Mouse (Mus musculus) left cerebral cortex, adult 9 months (tissue): ENCODE data around the gene Pink1.
A peak's percentile ranks its signal among the peaks of the same experiment; 100 is the strongest.
"Not testable (repeated sequence)": the region's sequence is repeated elsewhere in the genome, so short reads cannot be mapped to it uniquely, and the experiment has no call there.

Source experiments
- DNase-seq, 2 experiments: peaks; one replicate each; pipeline ENCODE4 v3.0.0; 2022; ENCODE audit warnings: low spot score in 2 of 2

Gene Pink1

GRCm38 (mm10) chr4:138342048-138342447, 15.9 kb upstream of the Pink1 start:
- DNase-seq: no peak

DNA sequence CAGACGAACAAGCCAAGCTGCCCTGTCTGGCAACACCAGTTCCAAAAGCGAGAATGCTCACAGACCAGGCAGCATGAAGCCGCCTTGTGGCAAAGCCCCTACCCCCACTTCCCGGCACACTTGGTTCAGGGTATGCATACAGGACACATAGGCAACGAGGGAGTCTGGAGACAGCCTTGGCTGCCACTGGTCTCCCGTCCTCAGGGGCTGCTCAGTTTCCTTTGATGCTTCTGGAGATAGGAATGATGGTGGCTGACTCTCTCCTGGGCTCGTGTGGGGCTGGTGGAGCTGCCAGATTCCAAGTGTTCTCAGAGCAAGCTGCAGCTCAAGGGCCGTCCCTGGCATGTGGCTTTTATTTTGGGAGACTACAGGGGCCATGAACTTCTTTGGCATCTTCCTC, 15.3 kb upstream of the Pink1 start:
- no peak for DNase-seq

DNA sequence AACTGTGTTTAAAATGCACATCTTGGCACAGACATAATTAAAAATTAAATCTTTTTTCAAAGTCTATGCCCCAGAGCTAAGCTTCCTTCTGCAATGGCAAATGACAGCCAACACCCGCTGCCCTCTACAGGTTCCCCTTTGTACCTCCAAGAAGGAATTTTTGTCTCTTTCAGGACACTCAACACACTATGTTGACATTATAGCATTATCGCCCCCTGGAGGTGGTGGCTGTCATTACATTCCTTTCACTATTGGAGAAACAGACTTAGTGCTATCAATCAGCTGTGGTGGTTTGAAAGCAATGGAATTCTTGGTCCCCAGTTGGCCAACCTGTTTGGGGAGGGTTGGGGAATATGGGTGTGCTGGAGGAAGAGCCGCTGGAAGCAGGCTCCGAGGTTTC, 13.9 kb upstream of the Pink1 start:
- peak in 1 of 2 experiments; percentile 72 for DNase-seq

GRCm38 (mm10) chr4:138337341-138337740, 11.2 kb upstream of the Pink1 start:
- no peak for DNase-seq

DNA sequence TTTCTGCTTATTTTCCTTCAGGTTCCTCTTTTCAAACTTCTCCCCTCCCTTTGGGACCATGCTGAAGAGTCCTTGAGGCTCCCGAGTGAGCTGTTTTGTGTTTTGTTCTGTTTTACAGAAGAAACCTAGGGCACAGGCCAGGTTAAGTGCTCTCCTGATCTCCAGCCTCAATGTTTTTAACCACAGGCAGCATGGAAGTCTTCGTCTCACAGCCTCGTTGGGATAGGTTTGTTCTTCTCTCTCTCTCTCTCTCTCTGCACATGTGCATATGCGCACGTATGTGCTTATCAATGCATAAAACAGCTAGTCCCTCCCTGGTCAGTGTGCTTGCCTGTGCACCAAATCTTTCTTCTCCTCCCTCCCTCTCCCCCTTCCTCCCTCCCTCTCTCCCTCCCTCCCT, 10.8 kb upstream of the Pink1 start:
- no peak for DNase-seq

GRCm38 (mm10) chr4:138335648-138336047, 9.5 kb upstream of the Pink1 start:
- no peak for DNase-seq

- DNase-seq: no peak
These were observed 8.9 kb upstream of the Pink1 start for GRCm38 (mm10) chr4:138335036-138335435.

DNA sequence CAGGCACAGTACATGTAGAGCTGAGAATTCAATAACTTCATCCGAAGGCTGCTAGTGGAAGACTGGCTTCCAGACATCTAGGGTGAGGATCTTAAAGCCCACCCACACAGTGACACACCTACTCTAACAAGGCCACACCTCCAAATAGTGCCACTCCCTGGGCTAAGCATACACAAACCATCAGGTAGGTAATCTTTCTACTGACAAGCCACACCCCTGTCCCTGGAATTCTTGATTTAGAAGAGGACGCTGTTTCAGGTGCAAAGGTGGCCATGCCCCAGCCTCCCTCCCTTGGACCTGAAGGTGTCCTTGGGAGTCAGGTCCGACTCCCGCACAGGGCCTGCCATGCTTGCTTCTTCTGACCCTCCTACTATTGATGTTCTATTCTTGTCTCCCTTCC, 7.0 kb upstream of the Pink1 start:
- no peak for DNase-seq

DNA sequence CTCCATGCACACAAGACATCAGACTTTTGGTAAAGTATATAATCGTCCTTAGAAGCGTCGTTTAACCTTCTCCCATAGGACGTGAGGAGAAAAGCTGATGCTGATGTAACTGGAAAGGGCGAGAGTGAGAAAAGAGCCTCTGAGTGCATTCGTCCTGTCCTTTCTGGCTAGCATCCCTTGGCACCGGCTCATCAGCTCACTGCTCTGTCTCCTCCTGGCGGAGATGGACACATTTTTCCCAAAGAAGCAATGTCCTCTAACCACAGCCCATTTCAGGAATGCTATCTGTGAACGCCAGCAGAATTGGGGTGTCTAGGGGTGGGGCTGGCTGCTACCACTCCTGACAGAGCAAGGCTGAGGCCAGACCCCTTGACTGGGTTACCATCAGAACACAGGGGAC, 5.5 kb upstream of the Pink1 start:
- DNase-seq: no peak

GRCm38 (mm10) chr4:138330264-138330671, 4.2 kb upstream of the Pink1 start:
- DNase-seq: no peak

DNA sequence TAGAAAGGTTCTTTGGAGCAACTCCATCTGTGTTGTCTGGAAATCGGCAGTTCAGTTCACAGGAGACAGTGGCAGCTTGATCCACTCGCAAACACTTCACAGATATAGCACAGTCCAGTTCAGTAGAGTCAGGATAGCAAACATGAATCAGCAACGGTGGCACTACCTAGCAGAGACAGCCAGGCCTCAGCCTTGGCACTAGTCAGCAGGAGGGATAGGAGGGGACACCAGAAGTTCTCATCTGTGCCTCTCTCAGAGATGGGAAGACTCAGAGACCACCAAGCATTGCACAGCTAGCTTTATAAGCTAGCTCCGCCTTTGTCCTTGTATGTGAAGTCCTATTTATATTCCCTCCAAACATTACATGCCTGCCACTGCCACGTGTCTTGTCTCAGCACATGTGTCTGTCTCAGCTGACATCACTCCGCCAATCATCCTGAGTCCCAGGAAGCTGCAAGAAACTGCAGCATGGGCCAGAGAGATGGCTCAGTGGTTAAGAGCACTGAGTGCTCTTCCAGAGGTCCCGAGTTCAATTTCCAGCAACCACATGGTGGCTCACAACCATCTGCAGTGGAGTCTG, 1.9 kb upstream of the Pink1 start:
- no peak for DNase-seq

GRCm38 (mm10) chr4:138327155-138327554, 1.0 kb upstream of the Pink1 start:
- DNase-seq: not testable (repeated sequence)

- peak; percentile 79 to 94 for DNase-seq
These were observed 536 bp downstream of the Pink1 start for GRCm38 (mm10) chr4:138325466-138326076.

DNA sequence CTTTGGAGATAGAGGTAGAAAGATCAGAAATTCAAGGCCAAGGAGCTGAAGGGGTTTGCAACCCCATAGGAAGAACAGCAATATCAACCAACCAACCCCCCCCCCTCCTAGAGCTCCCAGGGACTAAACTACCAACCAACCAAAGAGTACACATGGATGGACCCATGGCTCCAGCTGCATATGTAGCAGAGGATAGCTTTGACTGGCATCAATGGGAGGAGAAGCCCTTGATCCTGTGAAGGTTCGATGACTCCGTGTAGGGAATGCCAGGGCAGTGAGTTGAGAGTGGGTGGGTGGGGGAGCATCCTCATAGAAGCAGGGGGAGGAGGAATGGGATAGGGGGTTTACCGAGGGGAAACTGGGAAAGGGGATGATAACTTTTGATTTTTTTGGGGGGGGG, 1.7 kb downstream of the Pink1 start:
- no peak for DNase-seq

DNA sequence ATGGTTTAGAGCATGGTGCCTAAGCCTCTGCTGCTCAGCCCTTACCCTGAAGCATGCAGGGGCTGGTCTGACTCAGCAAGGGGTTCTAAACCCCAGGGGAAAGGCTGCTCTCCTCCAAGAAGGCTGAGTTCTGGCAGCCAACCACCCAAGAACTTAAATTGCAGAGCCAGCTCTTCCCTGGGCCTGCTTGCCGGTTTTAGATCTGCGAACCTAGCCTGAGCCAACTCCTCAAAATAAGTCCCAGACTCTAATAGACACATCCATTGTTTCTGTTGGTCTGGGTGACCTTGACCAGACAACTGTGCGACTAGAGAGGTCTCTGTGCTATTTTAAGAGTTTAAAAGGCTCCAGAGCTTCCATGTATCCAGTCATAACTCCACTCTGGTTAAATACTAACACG, 2.4 kb downstream of the Pink1 start:
- no peak for DNase-seq

GRCm38 (mm10) chr4:138322692-138323091, 3.4 kb downstream of the Pink1 start:
- no peak for DNase-seq

DNA sequence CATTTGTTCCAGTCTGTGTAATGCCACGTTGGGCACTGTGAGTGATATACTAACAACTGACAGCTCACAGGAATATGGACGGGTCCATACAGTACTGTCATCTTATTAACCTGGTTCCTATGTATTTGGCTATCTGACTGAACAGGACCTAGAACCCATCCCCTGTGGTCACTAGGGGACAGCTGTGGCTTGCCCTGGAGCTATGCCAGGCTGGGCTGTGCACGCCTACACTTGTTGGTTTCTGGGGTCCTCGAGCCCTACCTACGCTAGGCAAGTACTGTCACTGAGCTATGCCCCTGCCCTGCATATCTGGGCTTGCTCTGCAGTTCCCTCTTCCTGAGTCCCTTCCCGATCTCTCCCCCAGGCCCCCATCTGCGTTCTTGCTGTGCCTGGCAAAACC, 4.6 kb downstream of the Pink1 start:
- DNase-seq: no peak

- DNase-seq: no peak
These were observed 5.4 kb downstream of the Pink1 start for GRCm38 (mm10) chr4:138320711-138321110.

- DNase-seq: peak; percentile 64 to 92
These were observed 6.6 kb downstream of the Pink1 start for GRCm38 (mm10) chr4:138319508-138319907.

GRCm38 (mm10) chr4:138318509-138319266, 7.4 kb downstream of the Pink1 start:
- DNase-seq: peak in 1 of 2 experiments; percentile 57

DNA sequence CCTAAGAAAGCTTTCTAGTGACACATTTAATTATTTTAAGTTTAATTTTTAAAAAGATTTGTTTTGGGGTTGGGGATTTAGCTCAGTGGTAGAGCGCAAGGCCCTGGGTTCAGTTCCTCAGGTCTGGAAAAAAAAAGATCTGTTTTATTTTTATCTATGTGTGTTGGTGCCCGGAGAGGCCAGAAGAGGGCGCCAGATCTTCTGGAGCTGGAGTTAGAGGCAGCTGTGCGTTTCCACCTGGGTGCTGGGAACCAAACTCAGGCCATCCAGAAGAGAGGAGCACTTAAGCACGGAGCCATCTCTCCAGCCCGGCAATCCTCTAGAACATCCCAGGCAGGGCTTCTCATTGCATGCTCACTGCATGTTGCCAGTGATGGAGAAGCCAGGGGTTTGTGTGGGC, 9.7 kb downstream of the Pink1 start:
- DNase-seq: no peak

DNA sequence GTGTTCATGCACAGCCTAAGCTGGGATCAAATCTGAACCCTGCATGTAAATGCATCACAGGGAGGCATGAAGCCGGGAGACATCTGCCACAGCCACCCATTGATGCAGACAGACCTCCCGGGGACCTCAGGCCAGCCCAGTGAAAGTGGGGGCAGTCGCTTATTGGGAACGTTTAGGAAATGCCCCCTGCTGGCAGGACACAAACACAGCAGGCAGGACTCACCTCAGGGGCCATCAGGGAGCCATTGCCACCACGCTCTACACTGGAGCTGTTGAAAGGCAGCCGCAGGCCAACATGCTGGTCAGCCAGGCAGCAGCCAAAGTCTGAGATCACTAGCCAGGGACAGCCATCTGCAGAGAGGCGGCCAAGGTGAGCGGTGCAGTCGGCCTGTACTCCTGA, 10.3 kb downstream of the Pink1 start:
- no peak for DNase-seq

DNA sequence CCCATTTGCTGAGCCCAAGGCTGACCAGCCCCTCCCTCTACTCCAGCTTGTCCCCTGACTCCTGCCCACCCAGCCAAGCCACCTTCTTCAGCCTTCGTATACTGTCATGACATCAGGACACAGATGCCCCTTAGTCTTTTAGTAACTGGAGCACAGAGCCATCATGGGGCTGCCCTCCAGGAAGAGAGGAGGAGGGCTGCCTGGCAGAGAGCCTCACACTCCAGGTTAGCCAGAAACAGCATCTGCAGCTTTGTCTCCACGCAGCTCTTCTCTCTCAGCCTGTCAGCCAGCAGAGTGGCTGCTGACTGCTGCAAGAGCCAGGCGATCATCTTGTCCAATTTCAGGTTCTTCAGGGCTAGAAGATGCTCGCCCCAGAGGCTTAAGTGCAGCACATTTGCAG, 12.3 kb downstream of the Pink1 start:
- no peak for DNase-seq
